ENCODE assay signal across 8 mouse cellular contexts in the genomic region with DNA sequence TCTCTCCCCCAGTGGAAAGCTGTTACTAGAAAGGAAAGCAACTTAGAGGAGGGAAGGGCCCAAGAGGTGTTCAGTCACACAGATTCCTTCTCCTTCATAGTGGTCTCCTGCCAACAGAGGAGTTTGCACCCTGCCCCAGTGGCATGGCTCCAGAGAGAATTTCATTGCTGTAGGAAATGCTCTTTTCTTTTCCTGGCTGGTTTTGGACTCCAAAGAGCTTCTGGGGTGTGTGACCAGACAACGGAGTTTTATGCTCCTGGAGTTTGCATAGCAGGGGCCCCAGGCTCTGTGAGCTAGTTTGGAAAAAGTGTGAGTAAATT. TPM values are rescaled to one million over a fixed set of nuclear protein-coding genes. Genes with fewer than 3 reads are reported as not detected.
DNase-seq lines count a peak whose midpoint lies in the region; ATAC-seq and TF ChIP-seq lines count a peak whose summit lies in the region.

No protein-coding gene starts in this region.

- no peaks in the 10 kb centered on the region; the same call in 1 of the 2 replicates for H3K4me1 ChIP-seq in heart, adult 2 months (ENCODE audit: control insufficient read depth, insufficient read depth, low read length)
- peaks cover 24% of the 10 kb centered on the region for H3K4me1 ChIP-seq in heart, embryonic 13.5 days
- no peaks in the 10 kb centered on the region for H3K4me1 ChIP-seq in midbrain, postnatal 0 days (ENCODE audit: insufficient read depth, low read length)

- TF ChIP-seq EP300 in heart, adult 2 months (IDR thresholded peaks at IDR 0.05; ENCODE audit: insufficient read depth, low read depth, low read length), result no peak

- TF ChIP-seq POLR2A in heart, adult 2 months (IDR thresholded peaks at IDR 0.05; ENCODE audit: insufficient read depth, low read depth, low read length), result no peak

- peak overlapping the region; percentile 79 for H3K27ac ChIP-seq in heart, adult 2 months
- peak overlapping the region; percentile 89 for H3K27ac ChIP-seq in heart, embryonic 13.5 days (replicated peaks)
- H3K27ac ChIP-seq in midbrain, postnatal 0 days (ENCODE audit: low read depth, low read length), result no peak overlapping the region

- no peaks in the 10 kb centered on the region; the same call in 1 of the 2 replicates for H3K36me3 ChIP-seq in heart, adult 2 months (ENCODE audit: control insufficient read depth, insufficient read depth, low read length)
- H3K36me3 ChIP-seq in heart, embryonic 13.5 days, result no peaks in the 10 kb centered on the region
- no peaks in the 10 kb centered on the region for H3K36me3 ChIP-seq in midbrain, postnatal 0 days (ENCODE audit: insufficient read depth, low read length)

- peak; percentile 20 to 38 for DNase-seq in heart, adult 2 months
- DNase-seq in heart, adult 8-10 months (ENCODE audit: low spot score), result no peak
- peak; percentile 65 for DNase-seq in adipocyte (ENCODE audit: low spot score)
- peak; percentile 53 for DNase-seq in large intestine, adult 2 months (ENCODE audit: low read depth, low spot score)
- DNase-seq in midbrain, postnatal 0 days (ENCODE audit: low spot score), result peak; percentile 17
- DNase-seq in embryo, embryonic 10.5 days (ENCODE audit: low spot score), result no peak
- DNase-seq in urinary bladder, postnatal 10 days (ENCODE audit: low spot score), result no peak

- WGBS in heart, adult 2 months, result 21% methylated on average over 1 of the region's 1 CpGs
- 0% methylated on average over 1 of the region's 1 CpGs for WGBS in heart, embryonic 13.5 days
- WGBS in large intestine, adult 2 months, result 0% methylated on average over 1 of the region's 1 CpGs
- 0% methylated on average over 1 of the region's 1 CpGs for WGBS in midbrain, postnatal 0 days

- intact Hi-C loops in heart, adult 2 months (cut with DNase I), result loop anchor here (10.0 kb wide), 1 partner anchor 77 kb away; no protein-coding TSS in a partner anchor

- peak overlapping the region; percentile 83 for H3K4me3 ChIP-seq in heart, adult 2 months
- peak overlapping the region; percentile 86 for H3K4me3 ChIP-seq in heart, embryonic 13.5 days
- peak overlapping the region; percentile 81 for H3K4me3 ChIP-seq in midbrain, postnatal 0 days (ENCODE audit: low read depth, low read length)

- peak overlapping the region; percentile 57 for H3K9ac ChIP-seq in heart, adult 2 months (ENCODE audit: low read depth, low read length)
- peak overlapping the region; percentile 93 for H3K9ac ChIP-seq in heart, embryonic 13.5 days
- H3K9ac ChIP-seq in midbrain, postnatal 0 days (replicated peaks; ENCODE audit: low read length, poor library complexity, severe bottlenecking), result peak overlapping the region; percentile 64; the same call in 1 of the 2 replicates

- peak overlapping the region; percentile 79 for H3K4me2 ChIP-seq in heart, embryonic 13.5 days
- peak overlapping the region; percentile 89 for H3K4me2 ChIP-seq in midbrain, postnatal 0 days (ENCODE audit: low read depth, low read length, poor library complexity, severe bottlenecking)

- ATAC-seq in heart, embryonic 13.5 days (ENCODE audit: extremely low read depth, insufficient number of reproducible peaks, low FRiP score, low TSS enrichment), result no peak
- ATAC-seq in midbrain, postnatal 0 days (ENCODE audit: low FRiP score), result no peak

- no peaks in the 10 kb centered on the region for H3K79me2 ChIP-seq in heart, adult 2 months (replicated peaks; ENCODE audit: control insufficient read depth, insufficient read depth, low read length)

- no peaks in the 10 kb centered on the region for H3K27me3 ChIP-seq in heart, adult 2 months (ENCODE audit: control insufficient read depth, insufficient read depth, low read length)
- no peaks in the 10 kb centered on the region for H3K27me3 ChIP-seq in heart, embryonic 13.5 days (replicated peaks)
- no peaks in the 10 kb centered on the region for H3K27me3 ChIP-seq in midbrain, postnatal 0 days (ENCODE audit: insufficient read depth, low read length)

- no peak for TF ChIP-seq CTCF in heart, adult 2 months (IDR thresholded peaks at IDR 0.05)
- no peak for TF ChIP-seq CTCF in midbrain, postnatal 0 days (IDR thresholded peaks at IDR 0.05)

- no peaks in the 10 kb centered on the region for H3K9me3 ChIP-seq in heart, embryonic 13.5 days
- H3K9me3 ChIP-seq in midbrain, postnatal 0 days (ENCODE audit: low read length), result no peaks in the 10 kb centered on the region

RNA-seq across cellular contexts. Expression of gene Vegfc, which starts 0.7 kb away (rescaled TPM):
- total RNA-seq in heart, adult 2 months (2021), result 1 to 10 TPM; 5.1 to 6.8 TPM
- polyA plus RNA-seq in heart, adult 2 months (2012; rRNA removed), result 2.7 and 4.8 TPM in 2 replicates
- 1 to 10 TPM; 4.8 to 7.5 (median 5.2) TPM for total RNA-seq in heart, adult 8-10 months (2022)
- 9.7 and 12.9 TPM in 2 replicates for polyA plus RNA-seq in heart, embryonic 13.5 days (2015; fragmentation: Nextera tagmentation; extraction: Ambion mirVana)
- 1.9 and 2.4 TPM in 2 replicates for polyA plus RNA-seq in large intestine, adult 2 months (2012; rRNA removed)
- total RNA-seq in midbrain, postnatal 0 days (2014; rRNA removed), result 5.2 and 8.2 TPM in 2 replicates
- polyA plus RNA-seq in midbrain, postnatal 0 days (2015; fragmentation: Nextera tagmentation; extraction: Ambion mirVana), result 3.3 and 3.5 TPM in 2 replicates

Comparison
In these comparisons a context has a peak if more than half of its experiments do, and no peak if none do; other contexts are left out.
1. DNase-seq: peak in heart, adult 2 months (2 of 2), adipocyte (single experiment), large intestine, adult 2 months (single experiment) and midbrain, postnatal 0 days (single experiment); none in heart, adult 8-10 months (single experiment), embryo, embryonic 10.5 days (single experiment) and urinary bladder, postnatal 10 days (single experiment).
2. Peak in every context shown above with its lines, with median percentiles within 50 percentile points of each other: H3K4me3 ChIP-seq and H3K9ac ChIP-seq.